Mouse (Mus musculus) heart, embryonic 13.5 days (tissue): ENCODE results near the gene Grrp1. TPM values are rescaled to one million over a fixed set of nuclear protein-coding genes. Genes with fewer than 3 reads are reported as not detected.
"Not testable (repeated sequence)": the region's sequence is repeated elsewhere in the genome, so short reads cannot be mapped to it uniquely, and the experiment has no call there.

Experiments used
- ATAC-seq: fragments of 200-750 bp; cut with Nextera tagmentation; 2 replicates; pipeline ENCODE4 v1.8.0; 2017; ENCODE audit warnings: moderate TSS enrichment; ENCODE audit not compliant: insufficient number of reproducible peaks, low FRiP score, low TSS enrichment; ENCODE audit errors: extremely low read depth
- H3K27ac ChIP-seq: fragments of 300-500 bp; sonication (generic); replicated peaks from 2 replicates; pipeline ENCODE4 v1.5.1; 2015; ENCODE audit warnings: moderate library complexity, mild to moderate bottlenecking, inconsistent platforms
- H3K27me3 ChIP-seq: fragments of 300-500 bp; sonication (generic); replicated peaks from 2 replicates; pipeline ENCODE4 v1.6.1; 2015; ENCODE audit warnings: mild to moderate bottlenecking, inconsistent platforms
- H3K36me3 ChIP-seq: fragments of 300-500 bp; sonication (generic); 2 replicates; pipeline ENCODE4 v1.6.1; 2015; ENCODE audit warnings: mild to moderate bottlenecking, inconsistent platforms
- H3K4me1 ChIP-seq: fragments of 300-500 bp; sonication (generic); 2 replicates; pipeline ENCODE4 v1.6.1; 2015; ENCODE audit warnings: inconsistent platforms
- H3K4me2 ChIP-seq: fragments of 300-500 bp; sonication (generic); 2 replicates; pipeline ENCODE4 v1.6.1; 2015; ENCODE audit warnings: inconsistent platforms, mild to moderate bottlenecking, moderate library complexity
- H3K4me3 ChIP-seq: fragments of 300-500 bp; sonication (generic); 2 replicates; pipeline ENCODE4 v1.5.1; 2015; ENCODE audit warnings: moderate library complexity, mild to moderate bottlenecking, inconsistent platforms
- H3K9ac ChIP-seq: fragments of 300-500 bp; sonication (generic); 2 replicates; pipeline ENCODE4 v1.6.1; 2015; ENCODE audit warnings: inconsistent platforms, mild to moderate bottlenecking, moderate library complexity
- H3K9me3 ChIP-seq: fragments of 300-500 bp; sonication (generic); 2 replicates; pipeline ENCODE4 v1.6.1; 2016; ENCODE audit warnings: inconsistent platforms
- WGBS: fragments of 180-500 bp; shearing (Covaris S2); methylation state at CpG from one replicate; pipeline ENCODE4 v1.1.7; 2015; ENCODE audit warnings: mixed read lengths; 5-methylcytosine and 5-hydroxymethylcytosine counted together
- polyA plus RNA-seq: library from polyadenylated mRNA; unstranded; fragments of >200 nt; fragmentation: Nextera tagmentation; extraction: Ambion mirVana; gene quantifications from 2 replicates; pipeline ENCODE4 v1.2.1, GENCODE M21; 2015

The Grrp1 gene
- polyA plus RNA-seq, 1 experiment from 2014 or later = 5.0 TPM

DNA sequence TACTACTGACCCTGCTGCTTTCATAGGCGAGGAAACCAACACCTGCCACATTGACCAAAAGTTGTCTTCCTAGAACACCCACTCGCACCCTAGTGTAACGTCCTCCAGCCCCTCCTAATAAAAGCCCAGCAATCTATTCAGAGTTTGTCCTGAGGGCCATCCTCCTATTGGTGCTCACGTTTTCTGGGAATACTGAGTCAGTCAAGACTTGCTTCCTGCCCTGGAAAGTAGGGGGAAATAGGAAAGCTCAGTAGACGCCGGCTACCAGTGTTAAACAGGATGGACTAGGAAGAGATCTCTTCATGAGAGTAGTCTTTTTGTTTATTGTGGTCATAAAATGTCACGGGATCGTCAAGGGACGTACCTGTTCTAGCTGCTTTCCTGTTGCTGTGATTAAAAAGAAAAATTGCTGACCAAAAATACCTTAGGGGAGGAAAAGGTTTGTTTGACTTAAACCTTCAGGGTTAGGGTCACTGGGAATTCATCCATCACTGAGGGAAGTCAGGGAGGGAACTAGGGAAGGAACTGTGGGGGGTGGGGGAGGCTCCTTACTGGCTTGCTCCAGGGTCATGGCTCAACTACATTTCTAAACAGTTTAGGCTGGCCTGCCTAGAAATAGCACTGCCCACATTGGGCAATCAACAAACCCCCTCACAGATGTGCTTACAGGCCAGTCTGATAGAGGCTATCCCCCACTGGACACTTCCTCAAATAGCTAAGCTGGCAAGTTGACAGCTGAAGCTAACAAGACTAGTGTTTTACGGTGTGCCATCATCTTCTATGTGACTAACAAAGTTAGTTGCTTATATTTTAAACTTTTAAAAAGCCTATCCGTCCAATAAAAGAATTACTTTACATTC is 34.7 kb upstream of the Grrp1 start:
- H3K4me2 ChIP-seq = peak overlapping the region; percentile 97
- peaks cover 4% of the 10 kb centered on the region for H3K27me3 ChIP-seq
- no peak for ATAC-seq
- WGBS = 38% methylated on average over 11 of the region's 11 CpGs
- peak overlapping the region; percentile 100 for H3K27ac ChIP-seq
- H3K9me3 ChIP-seq = no peaks in the 10 kb centered on the region
- H3K36me3 ChIP-seq = peaks cover 13% of the 10 kb centered on the region
- peak overlapping the region; percentile 99 for H3K4me3 ChIP-seq
- H3K9ac ChIP-seq = peak overlapping the region; percentile 99
- H3K4me1 ChIP-seq = peaks cover 47% of the 10 kb centered on the region

DNA sequence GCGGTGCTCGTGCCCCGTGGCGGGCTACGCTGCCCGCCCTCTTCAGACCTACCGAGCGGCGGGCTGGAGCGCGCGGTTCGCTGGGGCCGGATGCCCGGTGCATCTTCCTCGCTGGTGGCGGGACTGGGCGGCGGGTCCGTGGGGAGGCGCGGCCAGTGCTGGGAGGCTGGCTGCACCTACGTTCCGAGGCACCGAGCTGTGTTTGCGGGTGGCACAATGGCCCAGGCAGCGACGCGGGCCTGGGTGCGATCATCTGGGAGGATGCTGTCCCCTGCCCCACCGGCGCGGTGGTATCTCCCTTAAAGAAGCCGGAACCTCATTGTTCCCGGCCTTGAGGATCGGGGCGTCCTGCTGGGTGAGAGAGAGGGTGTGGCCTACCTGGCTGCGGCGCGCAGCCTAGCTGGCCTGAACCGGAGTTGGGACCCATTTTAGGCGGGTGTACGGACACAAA is 33.7 kb upstream of the Grrp1 start, which contains the start of gene Pdik1l:
Pdik1l (minus strand) TSS at position 321 of the 451 bp plus-strand sequence.
- ATAC-seq = peak; percentile 58
- peaks cover 23% of the 10 kb centered on the region for H3K36me3 ChIP-seq
- H3K9me3 ChIP-seq = no peaks in the 10 kb centered on the region
- peak within 1 kb of the TSS; percentile 99 for H3K4me3 ChIP-seq
- H3K27me3 ChIP-seq = no peaks in the 10 kb centered on the region
- peak within 1 kb of the TSS; percentile 97 for H3K4me2 ChIP-seq
- H3K4me1 ChIP-seq = peaks cover 39% of the 10 kb centered on the region
- peak within 1 kb of the TSS; percentile 99 for H3K9ac ChIP-seq
- peak within 1 kb of the TSS; percentile 100 for H3K27ac ChIP-seq
- WGBS = 1% methylated on average over 43 of the region's 43 CpGs

DNA sequence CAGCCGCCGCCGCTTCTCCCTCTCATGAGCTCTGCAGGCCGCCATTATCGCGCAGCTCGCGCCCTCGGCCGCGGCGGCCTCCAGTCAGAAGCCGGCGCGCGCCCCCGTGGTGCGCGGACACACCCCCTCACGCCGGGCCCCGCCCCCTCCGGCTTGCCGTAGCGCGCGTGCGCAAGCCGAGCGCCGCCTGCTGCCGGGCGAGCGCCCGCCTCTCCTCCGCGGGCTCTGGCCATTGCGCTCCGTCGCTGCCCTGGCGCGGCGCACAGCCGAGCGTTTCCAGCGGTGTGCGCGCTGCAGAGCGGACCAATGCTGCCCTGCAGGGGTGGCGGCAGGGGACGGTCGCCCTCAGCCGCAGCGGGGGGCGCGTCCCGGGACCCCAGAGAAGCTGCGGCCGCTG is 33.3 kb upstream of the Grrp1 start:
- H3K9me3 ChIP-seq = no peaks in the 10 kb centered on the region
- H3K27ac ChIP-seq = peak overlapping the region; percentile 100
- H3K9ac ChIP-seq = peak overlapping the region; percentile 99
- no peaks in the 10 kb centered on the region for H3K27me3 ChIP-seq
- WGBS = under 1% methylated on average over 58 of the region's 59 CpGs
- peak overlapping the region; percentile 97 for H3K4me2 ChIP-seq
- H3K4me3 ChIP-seq = peak overlapping the region; percentile 99
- peak; percentile 88 for ATAC-seq
- peaks cover 27% of the 10 kb centered on the region for H3K36me3 ChIP-seq
- H3K4me1 ChIP-seq = peaks cover 35% of the 10 kb centered on the region

DNA sequence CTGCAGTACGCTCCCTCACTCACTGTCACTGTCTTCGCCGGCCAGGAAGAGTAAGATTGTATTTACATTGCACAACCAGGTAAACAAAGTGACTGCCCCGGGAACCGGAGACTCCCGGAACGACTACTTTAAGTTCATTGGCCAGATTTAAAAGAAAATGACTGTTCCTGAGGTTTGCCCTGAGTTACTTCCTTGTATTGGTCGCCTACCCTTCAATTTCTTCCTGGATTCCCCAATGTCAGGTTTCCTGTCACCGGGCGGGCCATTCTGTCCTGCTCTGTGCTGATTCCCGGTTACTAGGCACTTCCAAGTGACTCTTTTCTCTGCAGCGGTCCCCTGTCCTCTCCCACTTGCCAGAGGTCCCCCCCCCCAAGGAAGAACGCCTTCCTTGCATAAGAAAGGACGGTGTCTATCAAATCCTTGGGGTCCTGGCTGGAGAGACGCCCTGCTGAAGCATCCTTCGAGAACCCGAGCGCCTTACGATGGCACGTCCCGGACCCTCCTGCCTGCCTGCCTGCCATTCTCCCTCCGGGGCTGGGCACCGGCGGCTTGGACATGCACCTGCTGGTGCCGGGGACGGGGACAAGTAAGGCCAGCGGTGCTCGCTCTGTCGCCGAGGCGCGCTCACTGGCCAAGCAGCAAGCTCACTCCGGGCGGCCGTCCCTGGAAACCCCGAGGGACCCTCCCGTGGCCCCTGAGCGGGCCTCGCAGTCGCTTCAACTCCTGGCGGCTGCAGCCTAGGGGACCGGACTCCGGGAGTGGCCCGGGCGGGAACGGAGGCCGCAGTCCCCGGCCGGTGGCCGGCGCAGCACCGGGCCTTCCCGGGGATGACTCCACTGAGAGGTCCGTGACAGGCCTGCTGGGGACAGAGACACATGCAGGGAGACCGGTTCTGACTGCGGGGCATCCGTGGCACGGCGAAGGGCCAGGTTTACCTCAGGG is 32.6 kb upstream of the Grrp1 start:
- ATAC-seq = peak; percentile 28
- H3K4me2 ChIP-seq = peak overlapping the region; percentile 97
- 3% methylated on average over 59 of the region's 59 CpGs for WGBS

DNA sequence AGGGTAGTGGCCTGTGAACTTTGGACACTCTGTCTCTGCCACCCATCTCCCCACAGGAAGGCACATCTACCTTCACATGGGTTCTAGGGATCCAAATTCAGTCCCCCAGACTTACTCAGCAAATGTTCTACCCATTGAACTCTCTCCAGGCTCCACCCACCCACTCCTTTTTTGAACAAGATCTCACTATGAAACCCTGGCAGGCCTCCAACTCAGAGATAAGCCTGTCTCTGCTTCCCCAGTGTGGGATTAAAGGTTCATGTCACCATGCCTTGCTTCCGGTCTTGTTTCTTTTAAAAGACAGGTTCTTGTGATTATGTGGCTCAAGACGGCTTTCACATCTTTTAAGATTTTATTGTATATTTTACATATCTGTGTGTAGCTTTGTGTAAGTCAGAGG is 31.0 kb upstream of the Grrp1 start:
- Histone ChIP-seq H3K9me3 (no peaks in the 10 kb centered on the region), H3K9ac (no peak overlapping the region), H3K27me3 (no peaks in the 10 kb centered on the region), H3K4me2 (peak overlapping the region; percentile 97; the same call in 1 of the 2 replicates), H3K36me3 (peaks cover 48% of the 10 kb centered on the region), H3K4me1 (peaks cover 34% of the 10 kb centered on the region), H3K27ac (no peak overlapping the region), H3K4me3 (no peak overlapping the region)
- no peak for ATAC-seq
- 32% methylated on average over 2 of the region's 2 CpGs for WGBS

More for the DNA sequence above, 32.6 kb upstream of the Grrp1 start:
- Histone ChIP-seq H3K4me3 (peak overlapping the region; percentile 99), H3K27me3 (no peaks in the 10 kb centered on the region), H3K9ac (peak overlapping the region; percentile 99), H3K27ac (peak overlapping the region; percentile 100), H3K4me1 (peaks cover 34% of the 10 kb centered on the region), H3K9me3 (no peaks in the 10 kb centered on the region), H3K36me3 (peaks cover 33% of the 10 kb centered on the region)

DNA sequence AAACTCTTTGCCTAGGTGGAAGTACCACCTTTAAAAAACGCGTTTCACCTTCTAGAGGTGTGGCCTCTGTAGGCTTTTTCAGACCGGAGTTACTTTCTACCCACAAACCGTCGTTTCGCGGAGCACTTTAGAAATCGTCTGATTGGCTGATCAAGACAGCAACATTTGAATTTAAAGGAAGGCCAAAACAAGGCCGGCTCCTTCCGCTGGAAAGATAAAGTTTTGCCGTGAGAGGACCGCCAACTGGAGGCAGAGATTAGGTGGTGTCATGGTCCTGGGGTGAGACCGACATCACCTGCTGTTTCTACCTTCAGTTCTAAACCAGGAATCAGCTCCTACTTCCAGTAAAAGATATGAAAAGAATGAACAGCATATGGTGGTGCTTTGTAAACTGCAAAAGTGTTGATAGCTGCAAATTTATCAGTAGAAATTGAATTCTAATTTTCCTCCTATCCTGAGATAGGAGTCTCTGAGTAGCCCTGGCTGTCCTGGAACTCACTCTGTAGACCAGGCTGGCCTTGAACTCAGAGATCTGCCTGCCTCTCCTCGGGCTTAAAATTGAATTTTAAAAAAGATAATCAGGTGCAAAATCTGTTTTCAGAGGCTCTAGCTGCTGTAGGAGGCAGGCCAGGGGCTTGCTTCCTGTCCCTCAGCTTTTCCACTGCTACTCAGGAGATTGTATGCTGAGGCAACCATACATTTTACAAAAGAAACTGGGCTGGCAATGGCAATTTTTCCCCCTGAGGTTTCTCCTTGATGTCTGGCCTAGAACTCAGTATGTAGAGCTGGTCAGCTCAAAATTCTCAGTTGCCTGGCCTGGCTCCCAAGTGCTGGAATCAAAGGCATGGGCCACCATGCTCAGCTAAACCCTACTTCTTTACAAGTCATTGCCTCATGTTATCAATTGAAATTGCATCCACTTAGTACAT is 19.8 kb upstream of the Grrp1 start:
- Histone ChIP-seq H3K9me3 (no peaks in the 10 kb centered on the region), H3K9ac (peak overlapping the region; percentile 38), H3K36me3 (peaks cover 33% of the 10 kb centered on the region), H3K27ac (peak overlapping the region; percentile 34), H3K4me1 (peaks cover 17% of the 10 kb centered on the region), H3K27me3 (no peaks in the 10 kb centered on the region), H3K4me2 (peak overlapping the region; percentile 67), H3K4me3 (peak overlapping the region; percentile 45)
- ATAC-seq = no peak
- WGBS = 1% methylated on average over 14 of the region's 14 CpGs

DNA sequence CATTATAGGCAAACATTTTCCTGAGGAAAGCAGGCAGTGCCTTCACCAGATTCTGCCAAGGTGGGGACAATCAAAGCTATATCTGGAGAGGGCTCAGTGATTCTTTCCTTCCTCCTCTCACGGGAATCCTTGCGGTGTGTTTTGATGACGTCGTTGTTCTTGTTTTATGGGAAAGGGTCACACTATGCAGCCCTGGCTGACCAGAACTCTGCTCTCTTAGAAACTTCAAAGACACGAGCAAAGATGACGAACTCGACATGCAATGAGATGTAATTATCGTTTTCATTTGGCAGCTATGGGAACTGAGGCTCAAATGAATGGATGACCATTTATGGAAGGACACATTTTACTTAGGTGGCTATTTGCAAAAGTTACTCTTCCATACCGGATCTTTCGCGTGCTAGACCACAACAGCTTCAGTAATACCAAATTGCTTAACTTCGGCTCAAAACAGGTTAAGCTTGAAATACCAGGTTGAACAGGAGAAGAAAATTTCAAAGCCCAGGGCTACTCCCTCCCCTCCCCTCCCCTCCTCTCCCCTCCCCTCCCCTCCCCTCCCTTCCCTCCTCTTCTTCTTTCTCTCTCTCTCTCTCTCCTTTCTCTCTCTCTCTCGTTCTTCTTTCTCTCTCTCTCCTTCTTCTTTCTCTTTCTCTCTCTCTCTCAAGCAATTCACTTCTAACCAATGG is 19.0 kb upstream of the Grrp1 start:
- Histone ChIP-seq H3K4me3 (peak overlapping the region; percentile 45), H3K9me3 (no peaks in the 10 kb centered on the region), H3K27ac (no peak overlapping the region), H3K9ac (peak overlapping the region; percentile 38), H3K36me3 (peaks cover 25% of the 10 kb centered on the region), H3K27me3 (no peaks in the 10 kb centered on the region), H3K4me1 (peaks cover 17% of the 10 kb centered on the region), H3K4me2 (peak overlapping the region; percentile 67)
- ATAC-seq = no peak
- 20% methylated on average over 13 of the region's 13 CpGs for WGBS

DNA sequence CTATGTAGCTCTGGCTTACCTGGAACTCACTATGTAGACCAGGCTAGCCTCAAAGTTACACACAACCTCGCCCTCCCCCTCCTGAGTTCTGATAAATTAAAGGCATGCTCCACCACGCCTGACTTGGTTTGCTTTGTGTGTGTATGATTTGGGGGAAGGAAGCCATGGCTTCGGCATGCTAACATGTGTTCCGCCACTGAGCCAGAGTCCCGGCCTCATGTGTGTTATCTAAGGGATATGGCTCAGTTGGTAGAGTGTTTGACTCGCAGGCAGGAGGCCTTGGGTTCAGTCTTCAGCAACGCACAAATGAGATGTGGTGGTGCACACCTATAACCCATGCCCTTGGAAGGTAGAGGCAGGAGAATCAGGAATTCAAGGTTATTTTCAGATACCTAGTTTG is 18.1 kb upstream of the Grrp1 start:
- no peak overlapping the region for H3K9ac ChIP-seq
- peaks cover 16% of the 10 kb centered on the region for H3K36me3 ChIP-seq
- 74% methylated on average over 7 of the region's 7 CpGs for WGBS
- no peak for ATAC-seq
- no peak overlapping the region for H3K4me3 ChIP-seq
- no peaks in the 10 kb centered on the region for H3K27me3 ChIP-seq
- H3K4me1 ChIP-seq = peaks cover 17% of the 10 kb centered on the region
- no peak overlapping the region for H3K27ac ChIP-seq
- no peaks in the 10 kb centered on the region for H3K9me3 ChIP-seq
- no peak overlapping the region for H3K4me2 ChIP-seq

DNA sequence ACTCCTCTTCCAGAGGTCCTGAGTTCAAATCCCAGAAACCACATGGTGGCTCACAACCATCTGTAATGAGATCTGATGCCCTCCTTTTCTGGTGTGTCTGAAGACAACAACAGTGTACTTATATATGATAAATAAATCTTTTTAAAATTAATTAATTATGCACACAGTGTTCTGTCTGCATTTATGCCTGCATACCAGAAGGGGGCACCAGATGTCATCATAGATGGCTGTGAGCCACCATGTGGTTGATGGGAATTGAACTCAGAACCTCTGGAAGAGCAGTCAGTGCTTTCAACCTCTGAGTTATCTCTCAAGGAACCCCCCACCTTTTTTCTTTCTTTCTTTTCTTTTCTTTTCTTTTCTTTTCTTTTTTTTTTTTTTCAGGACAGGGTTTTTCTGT is 15.7 kb upstream of the Grrp1 start:
- not testable (repeated sequence) for H3K36me3 ChIP-seq, H3K9me3 ChIP-seq, H3K27me3 ChIP-seq, ATAC-seq, H3K9ac ChIP-seq, H3K27ac ChIP-seq, H3K4me3 ChIP-seq, H3K4me2 ChIP-seq
- peaks cover 17% of the 10 kb centered on the region for H3K4me1 ChIP-seq

DNA sequence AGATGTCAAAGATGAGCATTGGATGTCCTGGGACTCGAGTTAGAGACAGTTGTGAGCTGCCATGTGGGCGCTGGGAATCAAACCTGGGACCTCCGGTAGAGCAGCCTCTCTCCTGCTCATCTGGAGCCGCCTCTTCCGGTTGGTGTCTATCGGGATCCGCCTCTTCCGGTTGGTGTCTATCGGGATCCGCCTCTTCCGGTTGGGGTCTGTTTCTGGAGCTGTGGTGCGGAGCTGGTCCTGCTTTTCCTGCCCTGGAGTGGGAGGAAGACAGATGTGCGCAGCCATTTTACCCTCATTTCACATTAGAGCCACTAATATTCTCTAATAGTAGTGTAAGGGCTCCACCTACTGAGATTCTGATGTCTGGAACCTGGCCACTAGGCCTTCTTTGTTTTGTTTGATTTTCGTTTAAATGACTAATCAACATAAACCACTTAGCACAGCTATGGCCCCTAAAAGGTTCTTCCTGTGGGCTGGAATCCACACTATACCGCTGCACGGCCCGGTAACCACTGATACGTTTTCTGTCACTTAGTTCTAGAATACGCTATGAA is 14.3 kb upstream of the Grrp1 start:
- no peak for ATAC-seq
- WGBS = 75% methylated on average over 19 of the region's 19 CpGs
- Histone ChIP-seq H3K4me3 (no peak overlapping the region), H3K4me2 (no peak overlapping the region), H3K9ac (no peak overlapping the region), H3K27me3 (no peaks in the 10 kb centered on the region), H3K9me3 (no peaks in the 10 kb centered on the region), H3K27ac (no peak overlapping the region), H3K36me3 (no peaks in the 10 kb centered on the region), H3K4me1 (peaks cover 8% of the 10 kb centered on the region)
